Comparison of ENCODE assay signal across 17 mouse cellular contexts in genomic region chr3:121474738-121475137, GRCm38 (mm10). TPM values are rescaled to one million over a fixed set of nuclear protein-coding genes. Genes with fewer than 3 reads are reported as not detected.
DNase-seq lines count a peak whose midpoint lies in the region; ATAC-seq and TF ChIP-seq lines count a peak whose summit lies in the region.
"Had no signal": no experiment of that assay in that cellular context is flagged by ENCODE, and none has a peak within 500 bp of the region (broad histone marks: within the 10 kb centered on the region; RNA-seq: fewer than 3 reads in every experiment).

No protein-coding gene starts in this region.

- WGBS in liver, embryonic 15.5 days (ENCODE audit: insufficient replicate concordance) = 9% methylated on average over 3 of the region's 3 CpGs
- WGBS in forebrain, embryonic 12.5 days = 76% methylated on average over 3 of the region's 3 CpGs
- WGBS in heart, embryonic 12.5 days = 44% methylated on average over 3 of the region's 3 CpGs

- DNase-seq in MEL (ENCODE audit: low read depth, low spot score) = peak; percentile 68
- DNase-seq in c-Kit-positive CD71-positive TER-119-negative erythroid progenitor cells, embryonic 14.5 days (ENCODE audit: low read depth) = peak; percentile 68
- peak; percentile 74 for DNase-seq in thymus, postnatal 0 days (ENCODE audit: low spot score)
- DNase-seq in right cerebral cortex, adult 18-20 months = no peak
- no peak for DNase-seq in right cerebral cortex, postnatal 4 days
- DNase-seq: cerebellum, postnatal 36 days; gastrocnemius, postnatal 25 days; lung, postnatal 10 days had no signal

- TF ChIP-seq POLR2A in MEL (IDR thresholded peaks at IDR 0.05; ENCODE audit: control insufficient read depth in 1 of 2, insufficient read depth in 1 of 2, low read depth in 1 of 2, low read length in 2 of 2, poor library complexity in 1 of 2) = peak in 1 of 2 experiments; percentile 34; a peak in 1 of 4 replicates

- peaks cover 9 to 12% of the 10 kb centered on the region in 2 experiments for H3K4me1 ChIP-seq in MEL (ENCODE audit: control insufficient read depth in 1 of 2, insufficient read depth in 2 of 2, low read length in 2 of 2)
- peaks cover 27% of the 10 kb centered on the region for H3K4me1 ChIP-seq in liver, embryonic 15.5 days (replicated peaks)
- peaks cover 15% of the 10 kb centered on the region for H3K4me1 ChIP-seq in forebrain, embryonic 12.5 days
- 0 out of 2 replicates have a peak, but pooled peaks cover 3% of the 10 kb centered on the region for H3K4me1 ChIP-seq in heart, embryonic 12.5 days (replicated peaks)

- ATAC-seq in liver, embryonic 15.5 days (ENCODE audit: insufficient read depth) = peak; percentile 75
- no peak for ATAC-seq in forebrain, embryonic 12.5 days (ENCODE audit: low FRiP score)
- no peak for ATAC-seq in heart, embryonic 12.5 days (ENCODE audit: insufficient number of reproducible peaks, low FRiP score)
- ATAC-seq: activated CD4-positive, CD25-positive, alpha-beta regulatory T cell, adult 4 months; midbrain, embryonic 13.5 days had no signal

- H3K4me3 ChIP-seq in MEL (ENCODE audit: control insufficient read depth in 1 of 2, insufficient read depth in 1 of 2, low read depth in 2 of 2, low read length in 2 of 2) = peak overlapping the region in 1 of 2 experiments; percentile 26; a peak in 2 of 4 replicates
- no peak overlapping the region for H3K4me3 ChIP-seq in liver, embryonic 15.5 days (replicated peaks)
- H3K4me3 ChIP-seq in forebrain, embryonic 12.5 days (replicated peaks) = no peak overlapping the region
- H3K4me3 ChIP-seq in heart, embryonic 12.5 days = no peak overlapping the region
- H3K4me3 ChIP-seq: erythroblast, embryonic 14.5 days; heart, embryonic 15.5 days; limb, embryonic 12.5 days; midbrain, embryonic 13.5 days; neural tube, embryonic 13.5 days had no signal

- no peak for TF ChIP-seq RAD21 in MEL (IDR thresholded peaks at IDR 0.05; ENCODE audit: low read depth, low read length)

- no peak overlapping the region for H3K9ac ChIP-seq in MEL (ENCODE audit: control insufficient read depth, low read depth, low read length, poor library complexity, severe bottlenecking)
- no peak overlapping the region for H3K9ac ChIP-seq in liver, embryonic 15.5 days
- H3K9ac ChIP-seq in forebrain, embryonic 12.5 days = no peak overlapping the region
- no peak overlapping the region for H3K9ac ChIP-seq in heart, embryonic 12.5 days
- H3K9ac ChIP-seq: heart, embryonic 15.5 days; limb, embryonic 12.5 days; midbrain, embryonic 13.5 days; neural tube, embryonic 13.5 days had no signal

- no peaks in the 10 kb centered on the region for H3K27me3 ChIP-seq in MEL (ENCODE audit: control insufficient read depth in 1 of 2, insufficient read depth in 2 of 2, low read length in 2 of 2)
- no peaks in the 10 kb centered on the region for H3K27me3 ChIP-seq in liver, embryonic 15.5 days
- no peaks in the 10 kb centered on the region; the same call in 1 of the 2 replicates for H3K27me3 ChIP-seq in forebrain, embryonic 12.5 days
- 0 out of 2 replicates have a peak, but pooled peaks cover 6% of the 10 kb centered on the region for H3K27me3 ChIP-seq in heart, embryonic 12.5 days (replicated peaks)
- H3K27me3 ChIP-seq: heart, embryonic 15.5 days; limb, embryonic 12.5 days; neural tube, embryonic 13.5 days had no signal

- peak; percentile 32 to 77; a peak in 3 of 4 replicates for TF ChIP-seq EP300 in MEL (IDR thresholded peaks at IDR 0.05; ENCODE audit: low read depth in 1 of 2, low read length in 2 of 2)

- no peak for TF ChIP-seq CTCF in MEL (IDR thresholded peaks at IDR 0.05 in 2 of 3, conservative IDR thresholded peaks at IDR 0.05 in 1 of 3; ENCODE audit: control insufficient read depth in 1 of 3, insufficient read depth in 1 of 3, low read depth in 2 of 3, low read length in 3 of 3, poor library complexity in 1 of 3, severe bottlenecking in 1 of 3)

- H3K27ac ChIP-seq in MEL (ENCODE audit: control insufficient read depth, low read depth, low read length) = peak overlapping the region; percentile 72
- 0 out of 2 replicates have a peak overlapping the region, but pooled peaks have one; percentile 42 for H3K27ac ChIP-seq in liver, embryonic 15.5 days (replicated peaks)
- H3K27ac ChIP-seq in forebrain, embryonic 12.5 days = no peak overlapping the region
- H3K27ac ChIP-seq in heart, embryonic 12.5 days (ENCODE audit: poor library complexity, severe bottlenecking) = no peak overlapping the region
- H3K27ac ChIP-seq: heart, embryonic 15.5 days; limb, embryonic 12.5 days; midbrain, embryonic 13.5 days; neural tube, embryonic 13.5 days had no signal

- no peaks in the 10 kb centered on the region for H3K79me2 ChIP-seq in MEL (ENCODE audit: control insufficient read depth, insufficient read depth, low read length, poor library complexity)

- H3K9me3 ChIP-seq in MEL (replicated peaks; ENCODE audit: insufficient read depth, low read length) = no peaks in the 10 kb centered on the region
- no peaks in the 10 kb centered on the region for H3K9me3 ChIP-seq in liver, embryonic 15.5 days (replicated peaks)
- H3K9me3 ChIP-seq in forebrain, embryonic 12.5 days = no peaks in the 10 kb centered on the region
- no peaks in the 10 kb centered on the region for H3K9me3 ChIP-seq in heart, embryonic 12.5 days (replicated peaks)
- H3K9me3 ChIP-seq: heart, embryonic 15.5 days; limb, embryonic 12.5 days; midbrain, embryonic 13.5 days; neural tube, embryonic 13.5 days had no signal

- peak overlapping the region; percentile 10; the same call in 1 of the 2 replicates for H3K4me2 ChIP-seq in liver, embryonic 15.5 days
- no peak overlapping the region for H3K4me2 ChIP-seq in forebrain, embryonic 12.5 days
- H3K4me2 ChIP-seq in heart, embryonic 12.5 days = no peak overlapping the region
- H3K4me2 ChIP-seq: heart, embryonic 15.5 days; limb, embryonic 12.5 days; midbrain, embryonic 13.5 days; neural tube, embryonic 13.5 days had no signal

- peaks cover 0 to 9% of the 10 kb centered on the region in 2 experiments; a peak in 2 of 4 replicates for H3K36me3 ChIP-seq in MEL (ENCODE audit: control insufficient read depth in 1 of 2, insufficient read depth in 2 of 2, low read length in 2 of 2)
- no peaks in the 10 kb centered on the region for H3K36me3 ChIP-seq in liver, embryonic 15.5 days (replicated peaks)
- H3K36me3 ChIP-seq in forebrain, embryonic 12.5 days (replicated peaks) = no peaks in the 10 kb centered on the region
- H3K36me3 ChIP-seq in heart, embryonic 12.5 days = no peaks in the 10 kb centered on the region
- H3K36me3 ChIP-seq: heart, embryonic 15.5 days; limb, embryonic 12.5 days; midbrain, embryonic 13.5 days; neural tube, embryonic 13.5 days had no signal

TF ChIP-seq in MEL, 35 proteins besides CTCF, POLR2A, EP300 and RAD21:
- peak; percentile 62 for TF ChIP-seq MXI1 (IDR thresholded peaks at IDR 0.05; ENCODE audit: low read depth, low read length)
- peak; percentile 85 for TF ChIP-seq ETS1 (IDR thresholded peaks at IDR 0.05; ENCODE audit: low read depth, low read length)
- peak; percentile 87 for TF ChIP-seq MYB (IDR thresholded peaks at IDR 0.05; ENCODE audit: low read depth, low read length)
- no peak for TF ChIP-seq KAT2A (conservative IDR thresholded peaks at IDR 0.05; ENCODE audit: low read depth, low read length)
- TF ChIP-seq SIN3A (IDR thresholded peaks at IDR 0.05; ENCODE audit: low read length) = peak; percentile 64
- TF ChIP-seq MAX (IDR thresholded peaks at IDR 0.05; ENCODE audit: low read length) = peak; percentile 54; the same call in 1 of the 2 replicates
- TF ChIP-seq ZMIZ1 (IDR thresholded peaks at IDR 0.05; ENCODE audit: low read depth, low read length) = no peak
- TF ChIP-seq NELFE (IDR thresholded peaks at IDR 0.05; ENCODE audit: low read depth, low read length) = peak; percentile 49
- peak; percentile 78 for TF ChIP-seq USF1 (IDR thresholded peaks at IDR 0.05; ENCODE audit: low read depth, low read length)
TF ChIP-seq in MEL: peak in this region for 7.

RNA-seq across cellular contexts. Expression of gene Cnn3, which starts 48.4 kb away (rescaled TPM):
- total RNA-seq in MEL (2012; rRNA removed) = not detected in 2 replicates
- not detected for polyA plus RNA-seq in MEL (2012; ENCODE audit: insufficient read depth in 1 of 2, insufficient read length in 2 of 2, low read depth in 1 of 2, low replicate concordance in 2 of 2, missing spikeins in 1 of 2)
- 97.4 and 98.3 TPM in 2 replicates for polyA plus RNA-seq in liver, embryonic 15.5 days (2015; fragmentation: Nextera tagmentation; extraction: Ambion mirVana)
- 435 and 448 TPM in 2 replicates for polyA plus RNA-seq in thymus, postnatal 0 days (2015; fragmentation: Nextera tagmentation; extraction: Ambion mirVana)
- polyA plus RNA-seq in forebrain, embryonic 12.5 days (2016; fragmentation: Nextera tagmentation; extraction: Ambion mirVana) = 831 and 838 TPM in 2 replicates
- polyA plus RNA-seq in heart, embryonic 12.5 days (2016; fragmentation: Nextera tagmentation; extraction: Ambion mirVana) = 455 and 460 TPM in 2 replicates

RNA-seq across cellular contexts. Expression of gene Slc44a3, which starts 57.5 kb away (rescaled TPM):
- 0.08 TPM in 1 of 2 replicates, not detected in the other for total RNA-seq in MEL (2012; rRNA removed)
- polyA plus RNA-seq in MEL (2012; ENCODE audit: insufficient read depth in 1 of 2, insufficient read length in 2 of 2, low read depth in 1 of 2, low replicate concordance in 2 of 2, missing spikeins in 1 of 2) = under 1 TPM in 1 of 2 experiments, not detected in 1; 0.11 TPM
- polyA plus RNA-seq in liver, embryonic 15.5 days (2015; fragmentation: Nextera tagmentation; extraction: Ambion mirVana) = 15.2 and 16.2 TPM in 2 replicates
- 0.68 and 1.2 TPM in 2 replicates for polyA plus RNA-seq in thymus, postnatal 0 days (2015; fragmentation: Nextera tagmentation; extraction: Ambion mirVana)
- polyA plus RNA-seq in forebrain, embryonic 12.5 days (2016; fragmentation: Nextera tagmentation; extraction: Ambion mirVana) = 0.53 and 0.97 TPM in 2 replicates
- polyA plus RNA-seq in heart, embryonic 12.5 days (2016; fragmentation: Nextera tagmentation; extraction: Ambion mirVana) = 0.55 and 1.1 TPM in 2 replicates
- polyA plus RNA-seq: activated CD4-positive, CD25-positive, alpha-beta regulatory T cell, adult 4 months; erythroblast, embryonic 14.5 days had no signal

Comparison
In these comparisons a context has a peak if more than half of its experiments do, and no peak if none do; other contexts are left out.
1. DNase-seq: peak in MEL (single experiment), c-Kit-positive CD71-positive TER-119-negative erythroid progenitor cells, embryonic 14.5 days (single experiment) and thymus, postnatal 0 days (single experiment); none in right cerebral cortex, adult 18-20 months (single experiment) and right cerebral cortex, postnatal 4 days (single experiment).
2. H3K27ac ChIP-seq: peak in MEL (single experiment) and liver, embryonic 15.5 days (single experiment); none in forebrain, embryonic 12.5 days (single experiment) and heart, embryonic 12.5 days (single experiment).
3. RNA of gene Cnn3, which starts 48.4 kb away (polyA plus RNA-seq): 831 to 838 TPM in forebrain, embryonic 12.5 days, 455 to 460 TPM in heart, embryonic 12.5 days, 435 to 448 TPM in thymus, postnatal 0 days and 97.4 to 98.3 TPM in liver, embryonic 15.5 days; not detected in MEL; every median in the first group is over 10 times any median in the second.